Mouse (Mus musculus): ENCODE data around the gene Zcchc2.

The Zcchc2 gene

GRCm38 (mm10) chr1:105988171-105988570, 2.0 kb upstream of the Zcchc2 start:
- DNase-seq (ENCODE audit: extremely low read depth, insufficient read length, low spot score) = peak; percentile 38

GRCm38 (mm10) chr1:105988903-105989639, 1.1 kb upstream of the Zcchc2 start:
- DNase-seq (ENCODE audit: extremely low read depth, insufficient read length, low spot score) = no peak

GRCm38 (mm10) chr1:105989640-105989984, 594 bp upstream of the Zcchc2 start:
- no peak for DNase-seq (ENCODE audit: extremely low read depth, insufficient read length, low spot score)

- peak; percentile 80 for DNase-seq (ENCODE audit: extremely low read depth, insufficient read length, low spot score)
Observed at GRCm38 (mm10) chr1:105990911-105991761, 930 bp downstream of the Zcchc2 start.

GRCm38 (mm10) chr1:105991931-105992837, 2.0 kb downstream of the Zcchc2 start:
- no peak for DNase-seq (ENCODE audit: extremely low read depth, insufficient read length, low spot score)

DNA sequence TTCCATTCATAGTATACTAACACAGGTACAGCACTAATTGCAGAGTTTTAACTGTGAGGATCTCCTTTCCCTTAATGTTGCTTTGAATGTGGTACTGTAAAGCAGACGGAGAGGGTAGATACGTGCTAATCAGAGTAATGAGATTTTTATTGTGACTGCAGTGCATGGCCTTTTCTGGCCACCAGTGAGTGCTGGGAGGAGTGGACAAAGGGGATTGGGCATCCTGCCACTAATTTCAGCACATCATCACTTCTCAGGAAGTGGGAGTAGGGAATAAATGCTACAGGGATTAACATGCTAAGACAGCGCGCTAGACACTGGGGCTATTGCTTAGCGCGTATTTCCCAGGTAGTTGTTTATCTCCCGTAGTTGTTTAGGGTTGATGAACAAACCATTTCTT, 3.0 kb downstream of the Zcchc2 start:
- DNase-seq (ENCODE audit: extremely low read depth, insufficient read length, low spot score) = peak; percentile 39

GRCm38 (mm10) chr1:105993601-105994209, 3.5 kb downstream of the Zcchc2 start:
- peak; percentile 89 for DNase-seq (ENCODE audit: extremely low read depth, insufficient read length, low spot score)

- no peak for DNase-seq (ENCODE audit: extremely low read depth, insufficient read length, low spot score)
Observed at GRCm38 (mm10) chr1:105995966-105996365, 5.8 kb downstream of the Zcchc2 start.

- no peak for DNase-seq (ENCODE audit: extremely low read depth, insufficient read length, low spot score)
Observed at GRCm38 (mm10) chr1:105997282-105997681, 7.1 kb downstream of the Zcchc2 start.

DNA sequence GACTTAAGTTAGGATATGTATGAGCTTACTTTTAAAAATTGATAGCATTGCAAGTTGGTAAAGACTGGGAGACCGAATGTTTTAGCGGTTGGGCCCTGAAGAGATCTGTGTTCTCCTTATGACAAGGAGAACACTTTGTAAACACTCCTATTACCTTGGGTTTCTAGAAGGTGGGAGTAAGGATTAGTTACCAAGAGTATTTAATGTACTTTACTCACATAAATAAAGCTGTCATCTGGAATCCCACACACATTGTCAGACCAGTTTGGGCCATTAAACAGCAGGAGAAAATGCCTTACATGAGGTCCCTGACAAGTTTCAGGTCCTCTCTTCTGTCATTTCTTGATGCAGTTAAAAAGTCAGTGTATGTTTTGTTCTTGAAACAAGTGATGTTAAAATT, 9.6 kb downstream of the Zcchc2 start:
- no peak for DNase-seq (ENCODE audit: extremely low read depth, insufficient read length, low spot score)

- DNase-seq (ENCODE audit: extremely low read depth, insufficient read length, low spot score) = no peak
Observed at GRCm38 (mm10) chr1:106007581-106007980, 17.4 kb downstream of the Zcchc2 start.

GRCm38 (mm10) chr1:106011097-106011496, 20.9 kb downstream of the Zcchc2 start:
- DNase-seq (ENCODE audit: extremely low read depth, insufficient read length, low spot score) = no peak

DNA sequence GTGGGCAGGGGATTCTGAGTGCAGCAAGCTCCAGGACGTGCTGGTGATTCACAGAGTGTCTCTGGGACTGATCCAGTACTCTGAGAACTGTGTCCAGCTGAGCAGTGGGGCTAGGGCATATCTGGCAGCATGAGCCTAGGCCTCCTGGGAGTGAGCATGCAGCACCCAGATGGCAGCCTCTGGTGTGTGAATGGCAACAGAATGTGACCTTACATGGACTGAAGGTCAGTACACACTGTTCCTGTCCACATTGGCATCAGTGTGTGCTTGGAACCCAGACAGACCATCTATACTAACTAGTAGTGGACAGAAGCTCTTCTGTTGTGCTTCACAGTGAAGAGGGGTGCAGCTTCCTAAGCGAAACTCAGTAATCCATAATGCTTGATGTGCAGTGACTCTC, 23.6 kb downstream of the Zcchc2 start:
- DNase-seq (ENCODE audit: extremely low read depth, insufficient read length, low spot score) = no peak

GRCm38 (mm10) chr1:106016262-106016661, 26.1 kb downstream of the Zcchc2 start:
- no peak for DNase-seq (ENCODE audit: extremely low read depth, insufficient read length, low spot score)

DNA sequence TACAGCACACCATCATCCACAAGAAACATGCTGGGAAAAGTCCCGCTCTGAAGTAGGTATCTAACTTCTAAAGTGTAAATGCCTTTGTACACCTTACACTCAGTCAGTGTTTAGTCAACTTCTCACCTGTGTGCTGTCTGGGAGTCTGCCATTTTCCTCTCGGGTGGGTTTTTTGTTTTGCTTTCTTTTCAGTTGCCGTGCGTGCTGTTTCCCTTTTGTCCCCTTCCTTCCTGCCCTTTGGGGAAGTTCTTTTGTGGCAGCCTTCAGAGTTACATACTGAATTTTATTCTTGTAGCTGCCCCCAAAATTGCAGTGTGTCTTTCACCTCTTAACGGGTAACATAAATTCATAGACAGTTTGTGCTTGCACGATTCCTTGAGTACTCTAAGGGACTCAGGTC, 29.6 kb downstream of the Zcchc2 start:
- no peak for DNase-seq (ENCODE audit: extremely low read depth, insufficient read length, low spot score)

DNA sequence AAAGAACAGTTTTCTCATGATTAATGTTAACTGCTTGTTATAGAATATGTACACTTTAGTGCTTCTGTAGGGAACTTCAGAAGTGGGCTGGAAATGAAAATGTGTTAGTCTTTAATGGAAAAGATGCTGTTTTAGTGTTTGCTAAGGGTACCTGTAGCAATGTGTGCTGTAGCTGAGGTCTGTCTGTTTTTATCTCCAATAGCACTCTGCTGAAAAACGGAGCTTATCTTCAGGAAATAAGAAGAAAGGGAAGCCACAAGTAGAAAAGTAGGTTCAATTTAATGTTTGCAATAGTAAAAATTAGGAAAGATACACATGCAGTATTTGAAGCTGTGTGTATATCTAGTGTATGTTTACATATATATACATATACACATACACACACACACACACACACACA, 32.8 kb downstream of the Zcchc2 start:
- DNase-seq (ENCODE audit: extremely low read depth, insufficient read length, low spot score) = no peak

DNA sequence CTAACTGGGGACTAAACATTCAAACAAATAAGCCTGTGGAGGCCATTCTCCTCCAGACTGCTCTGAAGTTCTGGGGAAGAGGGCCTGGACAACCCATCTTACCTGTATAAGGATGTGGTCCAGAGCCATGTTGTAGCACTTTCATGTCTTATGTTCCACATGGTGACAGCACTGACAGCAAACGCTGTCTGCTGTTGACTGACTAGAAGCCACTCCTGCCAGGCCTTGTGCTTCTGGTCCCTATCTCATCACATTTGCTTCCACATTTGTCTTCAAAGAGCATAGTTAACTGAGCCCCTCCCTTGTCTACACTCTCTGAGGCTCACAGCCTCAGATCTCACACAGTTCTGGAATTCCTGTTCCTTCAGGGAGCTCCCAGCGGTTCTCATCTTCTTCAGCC, 34.0 kb downstream of the Zcchc2 start:
- DNase-seq (ENCODE audit: extremely low read depth, insufficient read length, low spot score) = no peak

GRCm38 (mm10) chr1:106024778-106025177, 34.6 kb downstream of the Zcchc2 start:
- no peak for DNase-seq (ENCODE audit: extremely low read depth, insufficient read length, low spot score)

GRCm38 (mm10) chr1:106029769-106030168, 39.6 kb downstream of the Zcchc2 start:
- DNase-seq (ENCODE audit: extremely low read depth, insufficient read length, low spot score) = no peak

DNA sequence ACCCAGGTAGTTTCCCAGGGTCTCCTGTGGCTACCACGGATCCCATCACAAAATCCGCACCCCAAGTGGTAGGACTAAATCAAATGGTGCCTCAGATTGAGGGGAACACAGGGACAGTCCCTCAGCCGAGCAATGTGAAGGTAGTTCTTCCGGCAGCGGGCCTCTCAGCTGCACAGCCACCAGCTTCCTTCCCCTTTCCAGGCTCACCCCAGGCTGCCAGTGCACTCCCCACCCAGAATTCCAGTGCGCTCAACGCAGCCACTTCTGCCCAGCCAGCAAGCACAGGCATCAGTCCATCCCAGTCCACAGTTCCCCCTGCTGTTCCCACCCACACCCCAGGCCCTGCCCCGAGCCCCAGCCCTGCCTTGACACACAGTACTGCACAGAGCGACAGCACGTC, 40.1 kb downstream of the Zcchc2 start:
- no peak for DNase-seq (ENCODE audit: extremely low read depth, insufficient read length, low spot score)

- no peak for DNase-seq (ENCODE audit: extremely low read depth, insufficient read length, low spot score)
Observed at GRCm38 (mm10) chr1:106030886-106031285, 40.7 kb downstream of the Zcchc2 start.
